Mouse (Mus musculus) neural tube, embryonic 14.5 days (tissue): ENCODE measurements at regions not wholly inside any gene's neighbourhood (a gene's known extent, or its start where the extent isn't known, plus 50 kb on each side); places are given as distances from the start of the nearest gene placed in this dataset.
"Not testable (repeated sequence)": the region's sequence is repeated elsewhere in the genome, so short reads cannot be mapped to it uniquely, and the experiment has no call there.

Source experiments
- ATAC-seq: fragments of 200-750 bp; cut with Nextera tagmentation; 2 replicates; pipeline ENCODE4 v1.8.0; 2017; ENCODE audit warnings: low read depth, mild to moderate bottlenecking, moderate TSS enrichment, moderate library complexity
- H3K27ac ChIP-seq: fragments of 300-500 bp; sonication (generic); 2 replicates; pipeline ENCODE4 v1.5.1; 2014; ENCODE audit warnings: low read depth, mild to moderate bottlenecking, control low read depth, low read length, moderate library complexity, mixed read lengths
- H3K27me3 ChIP-seq: fragments of 300-500 bp; sonication (generic); 2 replicates; pipeline ENCODE4 v1.6.1; 2014; ENCODE audit warnings: low read length; ENCODE audit not compliant: control insufficient read depth, insufficient read depth
- H3K36me3 ChIP-seq: fragments of 300-500 bp; sonication (generic); 2 replicates; pipeline ENCODE4 v1.6.1; 2014; ENCODE audit warnings: low read length, mixed read lengths; ENCODE audit not compliant: control insufficient read depth, insufficient read depth
- H3K4me1 ChIP-seq: fragments of 300-500 bp; sonication (generic); 2 replicates; pipeline ENCODE4 v1.6.1; 2014; ENCODE audit warnings: low read length; ENCODE audit not compliant: control insufficient read depth, insufficient read depth
- H3K4me2 ChIP-seq: fragments of 300-500 bp; sonication (generic); 2 replicates; pipeline ENCODE4 v1.6.1; 2014; ENCODE audit warnings: mild to moderate bottlenecking, low read depth, low read length, control low read depth
- H3K4me3 ChIP-seq: fragments of 300-500 bp; sonication (generic); 2 replicates; pipeline ENCODE4 v1.5.1; 2014; ENCODE audit warnings: low read depth, low read length, control low read depth, mixed read lengths
- H3K9ac ChIP-seq: fragments of 300-500 bp; sonication (generic); replicated peaks from 2 replicates; pipeline ENCODE4 v1.6.1; 2014; ENCODE audit warnings: low read depth, mild to moderate bottlenecking, control low read depth, low read length, mixed read lengths
- H3K9me3 ChIP-seq: fragments of 300-500 bp; sonication (generic); 2 replicates; pipeline ENCODE4 v1.6.1; 2016; ENCODE audit warnings: low read length; ENCODE audit not compliant: control insufficient read depth
- WGBS: fragments of 180-500 bp; shearing (Covaris S2); extraction: QIAGEN DNeasy Blood & Tissue Kit; methylation state at CpG from one replicate; pipeline ENCODE4 v1.1.7; 2014; 5-methylcytosine and 5-hydroxymethylcytosine counted together

DNA sequence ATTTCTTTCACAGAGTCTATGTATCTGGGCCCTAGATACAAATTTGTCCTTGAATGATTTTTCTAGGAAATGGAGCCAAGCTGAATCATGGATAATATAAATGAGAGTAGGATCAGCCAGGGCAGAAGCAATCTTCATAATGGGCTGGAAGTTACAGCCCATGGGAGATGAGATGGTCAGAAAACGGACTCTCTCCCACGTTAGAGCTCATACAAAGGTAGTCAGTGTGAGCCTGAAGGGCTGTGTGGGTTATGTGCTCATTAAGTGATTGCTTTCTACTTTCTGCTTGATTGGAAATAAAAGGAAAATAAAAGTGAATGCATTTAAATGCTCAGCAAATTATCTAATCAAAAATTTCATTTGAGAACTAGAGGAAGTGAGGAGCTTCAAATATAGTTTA lies 2017.1 kb upstream of the Pcdh20 start:
- ATAC-seq, result no peak
- WGBS, result 50% methylated on average over 2 of the region's 2 CpGs
- no peaks in the 10 kb centered on the region for H3K27me3 ChIP-seq

DNA sequence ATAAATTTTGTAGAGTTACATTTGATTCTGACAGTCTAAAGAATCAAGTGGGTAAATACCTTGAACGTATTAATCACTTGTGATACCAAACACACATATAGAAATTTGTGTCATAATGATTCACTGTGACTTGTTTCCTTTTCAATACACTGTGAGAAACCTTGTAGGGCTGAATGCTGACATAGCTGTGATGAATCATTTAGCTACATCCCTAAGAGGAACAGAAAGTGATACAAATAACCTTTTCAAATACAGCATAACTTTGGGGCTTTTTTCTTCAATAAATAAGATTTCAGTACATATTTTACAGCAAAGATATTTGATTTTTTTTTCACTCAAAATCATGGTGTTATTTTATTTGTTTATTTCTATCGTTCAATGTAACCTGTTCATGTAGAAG lies 1976.8 kb upstream of the Pcdh20 start:
- Histone ChIP-seq H3K36me3 (no peaks in the 10 kb centered on the region), H3K4me3 (no peak overlapping the region), H3K4me1 (no peaks in the 10 kb centered on the region), H3K27ac (no peak overlapping the region), H3K9ac (no peak overlapping the region), H3K27me3 (no peaks in the 10 kb centered on the region), H3K9me3 (no peaks in the 10 kb centered on the region), H3K4me2 (no peak overlapping the region)
- ATAC-seq, result no peak
- 81% methylated on average over 2 of the region's 2 CpGs for WGBS

More for the DNA sequence above, 2017.1 kb upstream of the Pcdh20 start:
- Histone ChIP-seq H3K27ac (no peak overlapping the region), H3K4me3 (no peak overlapping the region), H3K9me3 (no peaks in the 10 kb centered on the region), H3K36me3 (no peaks in the 10 kb centered on the region), H3K4me1 (no peaks in the 10 kb centered on the region), H3K4me2 (no peak overlapping the region), H3K9ac (no peak overlapping the region)

DNA sequence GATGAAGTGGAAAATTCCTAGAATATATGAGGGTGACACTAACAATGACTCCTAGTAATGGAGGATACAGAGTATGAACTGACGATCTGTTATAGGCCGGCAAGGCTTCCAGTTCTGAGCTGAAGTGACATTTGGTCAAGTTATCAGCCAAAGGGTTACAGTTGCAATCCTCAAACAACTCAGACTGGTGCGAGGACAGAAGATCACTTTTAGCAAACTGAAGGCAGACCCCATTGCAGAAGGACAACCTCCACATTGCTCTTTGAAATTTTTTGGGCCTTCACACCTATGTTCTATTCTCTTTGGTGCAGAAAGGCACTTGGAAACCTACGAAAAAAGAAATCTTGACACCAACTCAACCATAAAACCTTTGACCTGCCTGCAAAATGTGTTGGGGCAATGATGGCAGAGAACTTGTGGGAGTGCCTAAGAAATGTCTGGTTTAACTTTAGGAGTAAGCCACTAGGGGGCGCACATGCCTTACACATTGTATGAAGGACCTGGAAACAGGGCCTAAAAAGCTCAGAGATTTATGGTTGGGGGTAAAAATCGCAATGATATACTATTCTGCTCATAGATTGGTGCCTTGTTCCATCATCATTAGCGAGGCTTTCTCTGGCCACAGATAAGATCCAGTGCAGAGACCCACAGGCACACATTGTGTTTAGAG lies 1961.8 kb upstream of the Pcdh20 start:
- Histone ChIP-seq H3K9me3 (no peaks in the 10 kb centered on the region), H3K4me1 (no peaks in the 10 kb centered on the region), H3K36me3 (no peaks in the 10 kb centered on the region), H3K4me3 (no peak overlapping the region), H3K9ac (no peak overlapping the region), H3K27ac (no peak overlapping the region), H3K27me3 (no peaks in the 10 kb centered on the region), H3K4me2 (no peak overlapping the region)
- ATAC-seq, result peak; percentile 54; the same call in 1 of the 2 replicates
- 46% methylated on average over 7 of the region's 7 CpGs for WGBS

DNA sequence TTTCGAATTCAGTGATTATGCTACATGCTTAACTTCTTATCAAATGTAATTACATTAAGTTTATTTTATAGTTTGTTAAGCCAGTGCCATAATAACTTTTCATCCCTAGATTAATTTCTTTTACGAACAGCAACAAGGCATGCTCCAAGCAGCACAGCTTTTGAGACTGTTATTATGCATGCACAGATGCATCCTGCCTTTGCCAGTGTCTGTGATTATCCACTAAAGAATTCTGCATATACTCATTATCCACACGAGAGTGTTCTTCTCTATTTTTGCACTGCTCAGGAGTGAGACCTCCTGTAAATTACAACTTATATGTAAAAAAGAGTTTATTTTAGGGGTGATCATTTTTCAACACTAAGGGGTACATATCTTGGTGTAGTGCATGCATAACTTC lies 1941.5 kb upstream of the Pcdh20 start:
- ATAC-seq, result no peak
- Histone ChIP-seq H3K4me3 (no peak overlapping the region), H3K4me2 (no peak overlapping the region), H3K9ac (no peak overlapping the region), H3K27me3 (no peaks in the 10 kb centered on the region), H3K27ac (no peak overlapping the region), H3K36me3 (no peaks in the 10 kb centered on the region), H3K4me1 (no peaks in the 10 kb centered on the region), H3K9me3 (no peaks in the 10 kb centered on the region)
- 65% methylated on average over 3 of the region's 3 CpGs for WGBS

DNA sequence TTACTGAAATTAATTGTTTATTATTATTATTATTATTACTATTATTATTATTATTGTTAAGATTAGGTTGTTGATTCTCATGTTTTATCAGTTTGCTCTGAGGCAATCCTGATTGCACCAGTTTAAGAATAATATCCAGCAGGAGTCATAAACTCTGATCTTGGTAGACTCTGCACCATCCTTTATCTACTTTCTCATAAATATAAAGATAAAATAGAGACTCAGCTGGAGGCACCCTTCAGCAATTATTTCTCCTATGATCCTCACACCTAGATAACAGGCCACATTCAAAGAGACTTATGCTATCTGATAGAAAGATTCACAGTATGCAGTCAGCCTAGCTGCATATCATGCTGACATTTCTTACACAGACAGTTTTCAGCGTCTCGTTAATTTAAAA lies 1935.2 kb upstream of the Pcdh20 start:
- Histone ChIP-seq H3K27me3 (no peaks in the 10 kb centered on the region), H3K36me3 (no peaks in the 10 kb centered on the region), H3K9me3 (no peaks in the 10 kb centered on the region), H3K4me1 (no peaks in the 10 kb centered on the region), H3K4me2 (no peak overlapping the region), H3K9ac (no peak overlapping the region), H3K4me3 (no peak overlapping the region), H3K27ac (no peak overlapping the region)
- 70% methylated on average over 2 of the region's 2 CpGs for WGBS
- ATAC-seq, result no peak

DNA sequence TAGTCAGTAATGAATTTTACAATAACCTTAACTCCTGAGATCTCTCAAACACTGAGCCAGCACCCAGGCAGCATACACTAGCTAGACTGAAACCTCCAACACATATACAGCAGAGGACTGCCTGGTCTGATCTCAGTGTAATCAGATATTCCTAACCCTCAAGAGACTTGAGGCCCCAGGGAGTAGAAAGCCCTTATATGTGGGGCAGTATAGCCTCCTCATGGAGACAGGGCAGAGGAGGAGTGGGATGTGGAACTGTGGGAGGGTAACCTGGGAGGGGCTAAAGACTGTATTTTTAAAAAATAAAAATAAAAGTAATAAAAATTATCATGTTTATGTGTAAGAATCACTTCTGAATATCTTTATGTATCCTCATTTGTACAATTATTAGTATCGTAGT lies 1934.3 kb upstream of the Pcdh20 start:
- Histone ChIP-seq H3K9me3 (no peaks in the 10 kb centered on the region), H3K4me1 (no peaks in the 10 kb centered on the region), H3K4me2 (no peak overlapping the region), H3K27ac (no peak overlapping the region), H3K9ac (no peak overlapping the region), H3K4me3 (no peak overlapping the region), H3K27me3 (no peaks in the 10 kb centered on the region), H3K36me3 (no peaks in the 10 kb centered on the region)
- no peak for ATAC-seq
- 98% methylated on average over 1 of the region's 1 CpGs for WGBS

DNA sequence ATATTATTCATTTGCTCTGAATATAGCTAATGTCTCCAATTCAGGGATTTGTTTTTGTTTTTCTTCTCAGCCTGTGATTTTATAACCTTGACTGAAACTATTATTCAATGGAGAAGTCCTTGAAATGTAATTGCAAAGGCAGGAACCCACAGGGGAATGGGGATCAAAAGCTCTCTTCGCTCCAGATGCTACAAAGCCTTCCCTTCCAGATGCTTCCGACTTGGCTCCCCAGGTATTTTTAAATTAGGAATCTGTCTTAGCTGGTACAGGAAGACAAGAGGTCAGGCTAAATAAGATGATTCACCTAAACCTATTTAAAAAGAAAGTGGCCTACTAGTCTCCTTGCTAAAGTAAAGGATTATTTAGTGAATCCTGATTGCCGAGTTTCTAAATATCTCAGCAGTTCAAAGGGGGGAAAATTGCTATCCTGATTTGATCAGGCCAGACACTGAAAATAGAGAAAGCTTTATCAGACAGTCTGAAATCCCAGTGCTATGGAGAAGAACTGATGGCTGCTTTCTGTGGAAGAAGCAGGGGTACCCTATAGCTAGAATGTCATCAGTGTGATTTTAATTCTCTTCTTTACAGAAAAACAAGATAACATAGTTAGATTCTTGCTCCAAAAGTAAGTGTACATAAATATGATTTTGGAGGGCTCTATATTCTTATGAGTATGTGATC lies 1896.2 kb upstream of the Pcdh20 start:
- ATAC-seq, result no peak

DNA sequence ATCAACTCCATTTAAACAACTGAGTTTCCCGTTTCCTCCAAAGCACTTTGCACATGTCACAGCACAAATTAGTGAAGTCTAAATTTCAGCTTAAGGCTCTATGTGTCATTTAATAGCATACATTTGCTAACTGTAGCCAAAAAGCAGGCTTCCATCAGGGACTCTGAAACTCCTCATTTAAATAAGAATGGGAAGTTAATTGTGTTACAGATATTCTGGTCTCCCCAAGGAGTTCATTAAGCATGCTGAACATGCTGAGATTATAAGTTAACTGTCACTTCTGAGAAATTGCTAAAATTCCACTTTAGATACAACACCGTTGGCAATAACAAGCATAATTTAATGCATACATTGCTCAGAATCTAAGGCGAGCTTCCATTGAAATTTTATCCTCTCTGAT lies 1863.3 kb upstream of the Pcdh20 start:
- H3K36me3 ChIP-seq, result no peaks in the 10 kb centered on the region
- H3K4me1 ChIP-seq, result no peaks in the 10 kb centered on the region
- H3K27ac ChIP-seq, result no peak overlapping the region
- WGBS, result 29% methylated on average over 3 of the region's 3 CpGs
- no peak overlapping the region for H3K9ac ChIP-seq
- no peak overlapping the region for H3K4me2 ChIP-seq
- ATAC-seq, result no peak; the same call in 1 of the 2 replicates
- no peaks in the 10 kb centered on the region for H3K9me3 ChIP-seq
- H3K4me3 ChIP-seq, result no peak overlapping the region
- H3K27me3 ChIP-seq, result no peaks in the 10 kb centered on the region

More for the DNA sequence above, 1896.2 kb upstream of the Pcdh20 start:
- H3K27ac ChIP-seq, result no peak overlapping the region
- no peaks in the 10 kb centered on the region for H3K27me3 ChIP-seq
- no peak overlapping the region for H3K4me3 ChIP-seq
- no peaks in the 10 kb centered on the region for H3K9me3 ChIP-seq
- no peak overlapping the region for H3K4me2 ChIP-seq
- H3K9ac ChIP-seq, result no peak overlapping the region
- no peaks in the 10 kb centered on the region for H3K4me1 ChIP-seq
- H3K36me3 ChIP-seq, result no peaks in the 10 kb centered on the region
- WGBS, result 35% methylated on average over 3 of the region's 3 CpGs

DNA sequence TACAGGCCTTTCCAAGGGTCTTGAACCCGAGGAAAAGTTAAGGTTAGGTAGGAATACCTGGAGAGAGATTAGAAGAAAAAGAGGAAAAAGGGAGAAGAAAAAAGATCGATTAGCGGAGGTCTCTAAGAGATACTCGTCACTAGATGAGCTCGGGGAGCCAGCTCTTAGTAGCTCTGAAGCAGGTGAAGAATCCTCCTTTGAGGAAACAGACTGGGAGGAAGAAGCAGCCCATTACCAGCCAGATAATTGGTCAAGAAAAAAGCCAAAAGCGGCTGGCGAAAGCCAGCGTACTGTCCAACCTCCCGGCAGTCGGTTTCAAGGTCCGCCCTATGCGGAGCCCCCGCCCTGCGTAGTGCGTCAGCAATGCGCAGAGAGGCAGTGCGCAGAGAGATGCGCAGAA lies 1824.3 kb upstream of the Pcdh20 start:
- WGBS, result 99% methylated on average over 10 of the region's 18 CpGs
- H3K4me3 ChIP-seq, H3K4me1 ChIP-seq, ATAC-seq, H3K27me3 ChIP-seq, H3K36me3 ChIP-seq, H3K9ac ChIP-seq, H3K27ac ChIP-seq, H3K4me2 ChIP-seq, H3K9me3 ChIP-seq: not testable (repeated sequence)
